10 mouse cellular contexts compared by ENCODE assay signal in genomic region chr1:150307599-150307998, GRCm38 (mm10). TPM values are rescaled to one million over a fixed set of nuclear protein-coding genes. Genes with fewer than 3 reads are reported as not detected.
A peak's percentile ranks its signal among the peaks of the same experiment; 100 is the strongest.
DNase-seq lines count a peak whose midpoint lies in the region; ATAC-seq lines count a peak whose summit lies in the region.
"Had no signal": no experiment of that assay in that cellular context is flagged by ENCODE, and none has a peak within 500 bp of the region (broad histone marks: within the 10 kb centered on the region; RNA-seq: fewer than 3 reads in every experiment).

No protein-coding gene starts in this region.

- peak; percentile 24 to 28 for DNase-seq in cerebellum, postnatal 10 days
- DNase-seq in cerebellum, adult 11-12 months = no peak
- no peak for DNase-seq in liver, embryonic 11.5 days (ENCODE audit: low spot score)
- DNase-seq in liver = no peak
- peak; percentile 2 for DNase-seq in c-Kit-positive CD71-negative TER-119-negative erythroid progenitor cells, embryonic 14.5 days (ENCODE audit: low read depth)
- peak; percentile 5 for DNase-seq in lung, postnatal 10 days
- DNase-seq in natural killer cell, adult 2 months (ENCODE audit: low spot score in 2 of 2) = no peak

- H3K9ac ChIP-seq in liver, embryonic 11.5 days (ENCODE audit: low read depth, low read length) = no peak overlapping the region
- H3K9ac ChIP-seq: liver, embryonic 15.5 days had no signal

- peak; percentile 56; the same call in 1 of the 2 replicates for ATAC-seq in liver, embryonic 11.5 days (replicated peaks; ENCODE audit: low FRiP score)
- ATAC-seq in erythroblast, adult 5-6 weeks (replicated peaks; ENCODE audit: low FRiP score, poor library complexity, severe bottlenecking) = no peak

- H3K36me3 ChIP-seq in liver, embryonic 11.5 days (ENCODE audit: control insufficient read depth, insufficient read depth, low read length) = no peaks in the 10 kb centered on the region
- H3K36me3 ChIP-seq: liver, embryonic 15.5 days had no signal

- no peak overlapping the region for H3K4me3 ChIP-seq in liver, embryonic 11.5 days (ENCODE audit: low read depth, low read length)
- H3K4me3 ChIP-seq: liver, embryonic 15.5 days had no signal

- no peaks in the 10 kb centered on the region for H3K27me3 ChIP-seq in liver, embryonic 11.5 days (replicated peaks; ENCODE audit: control insufficient read depth, insufficient read depth, low read length)
- H3K27me3 ChIP-seq: liver, embryonic 15.5 days had no signal

- no peak overlapping the region for H3K4me2 ChIP-seq in liver, embryonic 11.5 days
- H3K4me2 ChIP-seq: liver, embryonic 15.5 days had no signal

- H3K4me1 ChIP-seq in liver, embryonic 11.5 days (replicated peaks; ENCODE audit: control insufficient read depth, insufficient read depth, low read length) = no peaks in the 10 kb centered on the region
- H3K4me1 ChIP-seq: liver, embryonic 15.5 days had no signal

- H3K27ac ChIP-seq in liver, embryonic 11.5 days (ENCODE audit: low read depth, low read length) = no peak overlapping the region
- H3K27ac ChIP-seq: liver, embryonic 15.5 days had no signal

- WGBS in liver, embryonic 11.5 days = 50% methylated on average over 1 of the region's 1 CpGs

- no peaks in the 10 kb centered on the region for H3K9me3 ChIP-seq in liver, embryonic 11.5 days (ENCODE audit: control insufficient read depth, low read length)
- H3K9me3 ChIP-seq: liver, embryonic 15.5 days had no signal

RNA-seq across cellular contexts. Expression of gene Pdc, which starts 11.6 kb away (rescaled TPM):
- polyA plus RNA-seq in liver, embryonic 11.5 days (2014; fragmentation: Nextera tagmentation; extraction: Ambion mirVana) = not detected in 2 replicates
- not detected in 2 replicates for total RNA-seq in erythroblast, adult 5-6 weeks (2015; ENCODE audit: low replicate concordance)
- not detected in 2 replicates for total RNA-seq in erythroblast, adult 5-6 weeks (2017; ENCODE audit: low replicate concordance)
- polyA plus RNA-seq: liver, embryonic 15.5 days; testis, adult 2 months had no signal

Comparison
In these comparisons a context has a peak if more than half of its experiments do, and no peak if none do; other contexts are left out.
1. DNase-seq: peak in cerebellum, postnatal 10 days (2 of 2), c-Kit-positive CD71-negative TER-119-negative erythroid progenitor cells, embryonic 14.5 days (single experiment) and lung, postnatal 10 days (single experiment); none in cerebellum, adult 11-12 months (single experiment), liver, embryonic 11.5 days (single experiment), liver (single experiment) and natural killer cell, adult 2 months (0 of 2).